8 mouse cellular contexts compared by ENCODE assay signal in the genomic region with DNA sequence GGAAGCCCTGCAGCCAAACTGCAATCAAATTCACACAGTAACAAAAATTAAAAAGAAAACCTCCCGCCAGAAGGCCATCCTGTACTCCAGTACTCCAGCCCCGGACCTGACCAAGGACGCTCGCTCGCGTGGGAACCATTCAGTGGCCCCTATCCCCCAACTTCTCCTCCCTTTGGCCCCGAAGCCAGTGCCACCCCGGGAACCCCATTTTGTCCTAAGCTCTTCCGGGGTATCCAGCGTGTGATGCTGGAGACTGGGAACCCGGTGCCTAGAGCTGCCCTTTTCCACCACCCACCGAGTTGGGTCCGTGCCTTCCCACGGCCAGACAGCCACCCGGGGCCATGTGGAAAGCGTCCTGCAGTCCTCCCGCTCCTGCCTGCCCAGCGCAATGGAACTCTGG. TPM values are rescaled to one million over a fixed set of nuclear protein-coding genes. Genes with fewer than 3 reads are reported as not detected.
DNase-seq lines count a peak whose midpoint lies in the region; ATAC-seq and TF ChIP-seq lines count a peak whose summit lies in the region.
"Not testable (repeated sequence)": the region's sequence is repeated elsewhere in the genome, so short reads cannot be mapped to it uniquely, and the experiment has no call there.

No protein-coding gene starts in this region.

- H3K4me3 ChIP-seq in forebrain, embryonic 10.5 days, result peak overlapping the region; percentile 53
- H3K4me3 ChIP-seq in limb, embryonic 12.5 days (replicated peaks), result peak overlapping the region; percentile 49

- not testable (repeated sequence) for ATAC-seq in limb, embryonic 12.5 days (ENCODE audit: insufficient number of reproducible peaks, insufficient read depth, low FRiP score, low TSS enrichment, low read depth)
- 0 out of 2 replicates have a peak, but pooled peaks have one; percentile 17 for ATAC-seq in megakaryocyte progenitor cell, adult 5-6 weeks (replicated peaks; ENCODE audit: poor library complexity)

- not testable (repeated sequence) for H3K27me3 ChIP-seq in forebrain, embryonic 10.5 days (ENCODE audit: poor library complexity, severe bottlenecking); limb, embryonic 12.5 days

- not testable (repeated sequence) for H3K4me1 ChIP-seq in forebrain, embryonic 10.5 days; limb, embryonic 12.5 days (replicated peaks)

- H3K36me3 ChIP-seq in forebrain, embryonic 10.5 days (replicated peaks); limb, embryonic 12.5 days: not testable (repeated sequence)

- H3K9ac ChIP-seq in limb, embryonic 12.5 days (replicated peaks), result peak overlapping the region; percentile 59

- H3K27ac ChIP-seq in forebrain, embryonic 10.5 days; limb, embryonic 12.5 days: not testable (repeated sequence)

- DNase-seq in 3T3-L1 (ENCODE audit: low read depth, low spot score), result peak; percentile 18
- peak; percentile 5 for DNase-seq in brain, embryonic 14.5 days (ENCODE audit: low read depth)
- not testable (repeated sequence) for DNase-seq in forebrain, embryonic 10.5 days (ENCODE audit: extremely low spot score, low spot score)
- peak; percentile 17 to 46 for DNase-seq in heart, postnatal 10 days
- peak; percentile 41 for DNase-seq in kidney, postnatal 10 days
- DNase-seq in right cerebral cortex, postnatal 14 days, result peak; percentile 23

- not testable (repeated sequence) for TF ChIP-seq CTCF in brain, embryonic 14.5 days (IDR thresholded peaks at IDR 0.05; ENCODE audit: borderline replicate concordance, extremely low read depth, insufficient read depth, insufficient read length)

- intact Hi-C loops in heart, postnatal 10 days (cut with DNase I), result not testable (repeated sequence)

- not testable (repeated sequence) for TF ChIP-seq POLR2A in brain, embryonic 14.5 days (IDR thresholded peaks at IDR 0.05; ENCODE audit: borderline replicate concordance, extremely low read depth, insufficient read depth, insufficient read length, poor library complexity, severe bottlenecking)

- under 1% methylated on average over 18 of the region's 18 CpGs for WGBS in forebrain, embryonic 10.5 days
- WGBS in limb, embryonic 12.5 days, result 2% methylated on average over 18 of the region's 18 CpGs

- peak overlapping the region; percentile 45 for H3K4me2 ChIP-seq in limb, embryonic 12.5 days

- H3K9me3 ChIP-seq in forebrain, embryonic 10.5 days; limb, embryonic 12.5 days: not testable (repeated sequence)

RNA-seq across cellular contexts. Expression of a gene that starts 0.4 kb away (rescaled TPM):
- polyA plus RNA-seq in brain, embryonic 14.5 days (2012; rRNA removed), result 6.5 and 7.2 TPM in 2 replicates
- 20.0 and 20.5 TPM in 2 replicates for polyA plus RNA-seq in forebrain, embryonic 10.5 days (2016; fragmentation: Nextera tagmentation; extraction: Ambion mirVana)
- total RNA-seq in heart, postnatal 10 days (2021), result 10 to 100 TPM; 31.7 to 35.0 TPM
- 16.7 and 17.9 TPM in 2 replicates for polyA plus RNA-seq in limb, embryonic 12.5 days (2016; fragmentation: Nextera tagmentation; extraction: Ambion mirVana)
- 27.8 and 34.6 TPM in 2 replicates for total RNA-seq in megakaryocyte progenitor cell, adult 5-6 weeks (2015)
- total RNA-seq in megakaryocyte progenitor cell, adult 5-6 weeks (2017), result 14.2 and 18.2 TPM in 2 replicates

RNA-seq across cellular contexts. Expression of a gene that starts 31.3 kb away (rescaled TPM):
- 0.30 and 0.32 TPM in 2 replicates for polyA plus RNA-seq in brain, embryonic 14.5 days (2012; rRNA removed)
- polyA plus RNA-seq in forebrain, embryonic 10.5 days (2016; fragmentation: Nextera tagmentation; extraction: Ambion mirVana), result 0.56 and 0.62 TPM in 2 replicates
- total RNA-seq in heart, postnatal 10 days (2021), result under 1 TPM in 1 of 2 experiments, not detected in 1; 0.87 TPM
- polyA plus RNA-seq in limb, embryonic 12.5 days (2016; fragmentation: Nextera tagmentation; extraction: Ambion mirVana), result 0.41 and 1.5 TPM in 2 replicates
- total RNA-seq in megakaryocyte progenitor cell, adult 5-6 weeks (2015), result 0.49 and 0.59 TPM in 2 replicates
- 5.7 TPM in 1 of 2 replicates, not detected in the other for total RNA-seq in megakaryocyte progenitor cell, adult 5-6 weeks (2017)

RNA-seq across cellular contexts. Expression of a gene that starts 59.8 kb away (rescaled TPM):
- 1.4 and 2.6 TPM in 2 replicates for polyA plus RNA-seq in brain, embryonic 14.5 days (2012; rRNA removed)
- 2.0 and 2.1 TPM in 2 replicates for polyA plus RNA-seq in forebrain, embryonic 10.5 days (2016; fragmentation: Nextera tagmentation; extraction: Ambion mirVana)
- 10 to 100 TPM in 1 of 2 experiments, 1 to 10 TPM in 1; 8.4 to 16.5 TPM for total RNA-seq in heart, postnatal 10 days (2021)
- polyA plus RNA-seq in limb, embryonic 12.5 days (2016; fragmentation: Nextera tagmentation; extraction: Ambion mirVana), result 2.6 TPM in 2 replicates
- 0.69 and 1.5 TPM in 2 replicates for total RNA-seq in megakaryocyte progenitor cell, adult 5-6 weeks (2015)
- 1.5 and 3.3 TPM in 2 replicates for total RNA-seq in megakaryocyte progenitor cell, adult 5-6 weeks (2017)
